Mouse (Mus musculus): Measurements from ENCODE around the gene Gm10134.
"Not testable (repeated sequence)": the region's sequence is repeated elsewhere in the genome, so short reads cannot be mapped to it uniquely, and the experiment has no call there.

The Gm10134 gene

DNA sequence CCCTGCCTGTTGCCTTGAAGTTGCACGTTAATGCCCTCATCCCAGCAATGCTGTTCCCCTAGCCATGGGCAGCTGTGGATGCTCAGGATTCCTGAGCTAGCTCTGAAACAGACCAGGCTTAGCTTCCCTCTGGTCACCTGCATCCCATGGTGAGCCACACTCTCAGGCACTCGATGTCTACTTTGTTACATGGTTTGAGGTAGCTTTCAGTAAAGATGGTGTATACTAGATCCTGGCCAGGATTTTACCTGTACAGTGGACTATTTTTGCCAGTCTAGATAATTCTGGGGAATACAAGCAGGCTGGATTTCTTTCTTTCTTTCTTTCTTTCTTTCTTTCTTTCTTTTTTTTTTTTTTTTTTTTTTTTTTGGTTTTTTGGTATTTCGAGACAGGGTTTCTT, at the start of gene Gm10134:
Gene Gm10134, plus strand, starts transcription at position 301 of the 400 bp plus-strand sequence.
- DNase-seq (ENCODE audit: low spot score) = no peak

DNA sequence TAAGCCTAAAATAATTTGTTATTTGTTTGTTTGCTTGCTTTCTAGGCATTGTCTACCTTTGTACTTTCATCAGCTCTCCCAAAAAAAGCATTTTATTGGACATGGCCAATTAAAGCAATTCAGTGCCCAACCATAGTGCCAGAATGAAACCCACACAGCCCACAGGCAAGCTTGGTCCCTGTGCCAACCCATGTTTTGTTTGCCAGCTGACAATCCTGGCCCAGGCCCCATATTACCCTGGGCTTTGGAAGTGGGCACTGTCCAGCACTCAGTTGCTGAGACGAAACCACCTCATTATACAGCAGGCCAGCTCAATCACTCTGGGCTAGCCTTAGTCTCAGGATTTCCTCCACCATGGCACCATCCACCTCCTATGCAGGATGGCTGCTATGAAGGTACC, 49.3 kb upstream of the Gm10134 start:
- DNase-seq (ENCODE audit: low spot score) = no peak

DNA sequence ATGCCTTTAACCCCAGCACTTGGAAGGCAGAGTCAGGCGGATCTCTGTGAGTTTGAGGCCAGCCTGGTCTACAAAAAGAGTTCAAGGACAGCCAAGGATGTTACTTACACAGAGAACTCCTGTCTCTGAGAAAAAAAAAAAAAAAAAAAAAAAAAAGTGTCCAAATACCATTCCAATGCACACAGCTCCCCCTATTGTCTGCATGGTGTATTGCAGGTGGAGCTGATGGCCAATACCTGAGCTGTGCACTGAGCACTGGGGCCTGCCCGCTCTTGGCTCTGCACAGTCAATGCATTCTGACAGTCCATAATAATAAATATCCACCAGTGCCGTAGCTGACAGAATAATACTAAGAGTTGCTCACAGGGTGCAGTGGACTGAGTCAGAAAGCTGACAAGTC, 42.0 kb upstream of the Gm10134 start:
- DNase-seq (ENCODE audit: low spot score) = peak; percentile 47

- no peak for DNase-seq (ENCODE audit: low spot score)
Measured at GRCm38 (mm10) chr2:28464919-28465318, 41.0 kb upstream of the Gm10134 start.

DNA sequence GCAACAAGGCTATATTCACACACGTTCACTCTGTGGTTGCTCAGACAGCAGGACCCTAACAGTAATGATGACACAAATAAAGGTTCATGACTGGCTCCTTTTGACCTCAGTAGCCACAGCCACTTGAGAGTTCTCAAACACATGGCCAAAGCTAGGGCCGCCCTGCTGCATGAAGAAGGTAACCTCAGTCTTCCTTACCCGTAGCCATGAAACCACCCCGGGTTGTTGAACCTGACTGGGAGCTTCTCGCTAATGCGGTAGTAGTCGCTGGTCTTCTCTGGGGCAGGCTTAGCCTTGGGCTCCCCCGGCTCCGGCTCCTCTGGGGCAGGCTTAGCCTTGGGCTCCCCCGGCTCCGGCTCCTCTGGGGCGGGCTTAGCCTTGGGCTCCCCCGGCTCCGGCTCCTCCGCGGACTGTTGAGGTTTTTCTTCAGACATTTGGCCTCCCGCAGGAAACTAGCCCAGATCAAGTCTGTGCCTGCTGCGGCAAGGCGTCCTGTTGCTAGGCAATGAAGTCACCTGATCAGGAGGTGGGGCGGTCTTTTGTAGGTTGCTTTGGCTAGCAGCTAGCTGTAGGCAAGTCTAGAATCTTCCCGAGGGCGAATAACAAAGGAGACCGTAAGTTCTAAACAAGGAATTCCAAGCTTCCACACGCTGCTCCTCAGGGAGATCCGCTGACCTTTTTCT, 39.9 kb upstream of the Gm10134 start, which contains the start of gene 1700007K13Rik:
Gene 1700007K13Rik, minus strand, starts transcription at position 497 of the 683 bp plus-strand sequence.
- DNase-seq (ENCODE audit: low spot score) = peak; percentile 76

DNA sequence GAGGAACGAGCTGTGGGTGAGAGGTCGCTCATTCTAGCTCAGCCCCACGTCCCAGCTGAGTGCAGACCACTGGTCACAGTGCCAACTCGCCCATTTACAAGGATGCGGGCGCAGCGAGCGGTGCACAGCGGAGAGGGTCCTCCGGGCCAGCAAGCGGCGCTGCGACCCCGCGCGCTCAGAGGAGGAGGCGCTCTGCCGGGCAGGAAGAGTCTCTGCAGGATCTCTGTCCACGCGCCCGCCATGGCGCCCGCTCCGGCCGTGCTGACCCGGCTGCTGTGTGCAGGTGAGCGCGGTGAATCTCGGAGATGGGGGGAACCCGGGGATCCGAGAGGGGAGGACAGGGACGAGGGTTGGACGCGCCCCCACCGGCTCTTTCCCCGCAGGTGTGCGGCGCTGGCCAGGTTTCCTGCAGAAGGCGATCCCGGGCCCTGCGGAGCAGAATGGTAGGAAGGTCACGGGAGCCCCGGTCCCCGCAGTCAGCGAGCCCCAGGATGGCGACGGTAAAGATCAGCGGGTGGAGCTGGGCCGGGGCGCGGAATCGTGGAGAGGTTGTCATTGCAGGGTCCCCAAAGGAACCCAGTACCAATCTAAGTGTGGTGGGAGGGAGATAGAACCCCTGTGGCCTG, 37.9 kb upstream of the Gm10134 start, which contains the start of gene Mrps2:
Gene Mrps2, plus strand, starts transcription at position 207 of the 626 bp plus-strand sequence.
- DNase-seq (ENCODE audit: low spot score) = peak; percentile 85

DNA sequence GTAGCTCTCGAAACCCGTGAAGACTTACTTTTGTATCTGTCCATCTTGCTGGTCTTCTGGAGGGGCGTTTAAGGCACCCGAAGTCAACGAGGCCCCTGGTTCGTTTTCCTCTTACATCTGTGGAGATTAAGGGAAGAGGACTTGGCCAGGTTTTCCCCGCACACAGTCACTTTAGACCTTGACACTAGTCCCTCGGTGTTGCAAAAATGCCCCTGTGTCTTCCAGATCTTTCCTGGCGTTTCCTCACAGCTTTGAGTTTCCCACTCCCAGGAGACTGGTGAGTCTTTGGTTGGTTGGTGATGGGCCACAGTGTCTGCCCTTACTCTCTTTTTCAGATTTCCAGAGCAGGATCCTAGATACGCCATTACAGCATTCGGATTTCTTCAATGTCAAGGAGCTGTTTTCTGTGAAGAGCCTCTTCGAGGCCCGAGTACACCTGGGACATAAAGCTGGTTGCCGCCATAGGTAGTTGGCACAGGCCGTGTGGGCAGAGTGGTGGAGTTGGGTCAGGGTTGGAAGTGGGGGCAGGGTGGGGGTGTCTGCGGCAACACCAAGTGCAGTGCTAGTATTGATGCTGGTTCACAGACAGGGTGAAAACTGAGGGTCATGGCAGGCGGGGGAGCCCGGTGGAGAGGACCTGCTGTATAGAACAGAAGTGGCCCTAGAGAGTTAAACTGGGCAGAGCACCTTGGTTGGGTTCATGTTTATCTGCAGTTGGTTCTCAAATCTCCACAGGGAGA, 37.2 kb upstream of the Gm10134 start:
- DNase-seq (ENCODE audit: low spot score) = no peak

GRCm38 (mm10) chr2:28469461-28469860, 36.4 kb upstream of the Gm10134 start:
- no peak for DNase-seq (ENCODE audit: low spot score)

GRCm38 (mm10) chr2:28470591-28470990, 35.3 kb upstream of the Gm10134 start:
- DNase-seq (ENCODE audit: low spot score) = no peak

DNA sequence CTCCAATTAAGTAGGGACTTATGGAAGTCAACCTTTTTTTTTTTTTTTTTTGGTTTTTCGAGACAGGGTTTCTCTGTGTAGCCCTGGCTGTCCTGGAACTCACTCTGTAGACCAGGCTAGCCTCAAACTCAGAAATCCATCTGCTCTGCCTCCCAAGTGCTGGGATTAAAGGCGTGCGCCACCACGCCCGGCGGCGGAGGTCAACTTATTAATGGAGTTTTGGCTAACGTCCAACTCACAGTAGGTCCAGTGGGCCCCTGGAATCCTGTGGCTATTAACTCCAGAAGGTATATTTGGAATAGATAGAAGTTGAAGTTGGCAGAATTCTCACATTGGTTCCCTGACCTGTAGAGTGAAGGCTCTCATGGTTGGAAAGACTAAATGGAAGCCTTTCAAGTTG, 33.9 kb upstream of the Gm10134 start:
- DNase-seq (ENCODE audit: low spot score) = not testable (repeated sequence)

GRCm38 (mm10) chr2:28477993-28478392, 27.9 kb upstream of the Gm10134 start:
- not testable (repeated sequence) for DNase-seq (ENCODE audit: low spot score)

GRCm38 (mm10) chr2:28479208-28480204, 26.4 kb upstream of the Gm10134 start:
- DNase-seq (ENCODE audit: low spot score) = no peak

DNA sequence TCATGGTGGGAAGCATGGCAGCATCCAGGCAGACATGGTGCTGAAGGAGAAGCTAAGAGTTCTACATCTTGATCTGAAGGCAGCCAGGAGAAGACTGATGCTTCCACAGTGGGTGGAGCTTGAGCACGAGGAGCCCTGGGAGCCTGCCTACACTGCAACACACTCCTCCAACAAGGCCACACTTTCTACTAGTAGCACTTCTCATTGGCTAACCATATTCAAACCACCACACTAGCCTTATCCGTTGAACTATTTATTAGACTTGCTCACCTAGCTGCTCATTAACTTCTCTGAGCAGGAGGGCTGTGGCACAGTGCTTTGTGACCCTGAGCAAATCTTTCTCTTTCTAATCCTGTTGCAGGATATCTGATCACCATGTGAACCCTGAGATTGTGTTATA, 22.0 kb upstream of the Gm10134 start:
- no peak for DNase-seq (ENCODE audit: low spot score)

- no peak for DNase-seq (ENCODE audit: low spot score)
Measured at GRCm38 (mm10) chr2:28494521-28494920, 11.4 kb upstream of the Gm10134 start.

- peak; percentile 25 for DNase-seq (ENCODE audit: low spot score)
Measured at GRCm38 (mm10) chr2:28495207-28495756, 10.6 kb upstream of the Gm10134 start.

- DNase-seq (ENCODE audit: low spot score) = no peak
Measured at GRCm38 (mm10) chr2:28495801-28496595, 9.9 kb upstream of the Gm10134 start.

DNA sequence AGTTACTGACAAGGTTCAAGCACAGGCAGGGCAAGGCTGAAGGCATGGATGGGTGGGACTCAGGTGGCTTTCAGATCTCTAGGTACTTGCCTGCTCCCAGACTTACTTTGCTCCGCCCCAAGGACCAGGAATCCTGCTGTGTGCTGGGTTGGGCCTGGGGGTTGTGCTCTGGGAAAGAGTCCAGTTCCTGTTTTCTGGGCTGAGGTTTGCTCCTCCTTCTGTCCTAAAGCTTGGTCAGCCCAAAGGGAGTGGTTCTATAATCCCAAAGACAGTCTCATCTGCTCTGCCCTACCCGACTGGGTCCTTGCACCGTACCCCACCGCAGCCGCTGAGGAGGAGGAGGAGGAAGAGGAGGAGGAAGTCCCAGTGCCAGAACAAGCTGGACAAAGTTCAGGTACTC, 9.2 kb upstream of the Gm10134 start, which contains the start of gene Gbgt1:
Gene Gbgt1, plus strand, starts transcription at position 221 of the 400 bp plus-strand sequence.
- DNase-seq (ENCODE audit: low spot score) = no peak

- no peak for DNase-seq (ENCODE audit: low spot score)
Measured at GRCm38 (mm10) chr2:28497561-28497960, 8.3 kb upstream of the Gm10134 start.

- DNase-seq (ENCODE audit: low spot score) = no peak
Measured at GRCm38 (mm10) chr2:28498431-28498830, 7.5 kb upstream of the Gm10134 start.

- no peak for DNase-seq (ENCODE audit: low spot score)
Measured at GRCm38 (mm10) chr2:28502987-28503386, 2.9 kb upstream of the Gm10134 start.

All from urinary bladder, postnatal 14 days (tissue).